Mouse (Mus musculus) embryonic facial prominence, embryonic 12.5 days (tissue): ENCODE measurements around the gene Cept1. TPM values are rescaled to one million over a fixed set of nuclear protein-coding genes. Genes with fewer than 3 reads are reported as not detected.

Experiments used
- ATAC-seq: fragments of 200-750 bp; cut with Nextera tagmentation; 2 replicates; pipeline ENCODE4 v1.8.0; 2017; ENCODE audit not compliant: insufficient number of reproducible peaks, insufficient read depth, low FRiP score, low TSS enrichment
- H3K27ac ChIP-seq: fragments of 300-500 bp; sonication (generic); 2 replicates; pipeline ENCODE4 v1.5.1; 2016; ENCODE audit warnings: mild to moderate bottlenecking
- H3K27me3 ChIP-seq: fragments of 300-500 bp; sonication (generic); 2 replicates; pipeline ENCODE4 v1.6.1; 2016; ENCODE audit warnings: mild to moderate bottlenecking, moderate library complexity
- H3K36me3 ChIP-seq: fragments of 300-500 bp; sonication (generic); 2 replicates; pipeline ENCODE4 v1.6.1; 2016; ENCODE audit warnings: mild to moderate bottlenecking
- H3K4me1 ChIP-seq: fragments of 300-500 bp; sonication (generic); 2 replicates; pipeline ENCODE4 v1.6.1; 2016
- H3K4me2 ChIP-seq: fragments of 300-500 bp; sonication (generic); replicated peaks from 2 replicates; pipeline ENCODE4 v1.6.1; 2016; ENCODE audit warnings: mild to moderate bottlenecking, moderate library complexity
- H3K4me3 ChIP-seq: fragments of 300-500 bp; sonication (generic); 2 replicates; pipeline ENCODE4 v1.5.1; 2016; ENCODE audit warnings: mild to moderate bottlenecking
- H3K9ac ChIP-seq: fragments of 300-500 bp; sonication (generic); 2 replicates; pipeline ENCODE4 v1.6.1; 2016; ENCODE audit warnings: mild to moderate bottlenecking, moderate library complexity
- H3K9me3 ChIP-seq: fragments of 300-500 bp; sonication (generic); 2 replicates; pipeline ENCODE4 v1.6.1; 2016; ENCODE audit warnings: mild to moderate bottlenecking, moderate library complexity
- WGBS: fragments of 180-500 bp; shearing (Covaris S2); methylation state at CpG from one replicate; pipeline ENCODE4 v1.1.7; 2016; 5-methylcytosine and 5-hydroxymethylcytosine counted together
- polyA plus RNA-seq: library from polyadenylated mRNA; unstranded; fragments of >200 nt; fragmentation: Nextera tagmentation; extraction: Ambion mirVana; gene quantifications from 2 replicates; pipeline ENCODE4 v1.2.1, GENCODE M21; 2016

Gene Cept1
- polyA plus RNA-seq, 1 experiment from 2014 or later = 47.2 TPM

DNA sequence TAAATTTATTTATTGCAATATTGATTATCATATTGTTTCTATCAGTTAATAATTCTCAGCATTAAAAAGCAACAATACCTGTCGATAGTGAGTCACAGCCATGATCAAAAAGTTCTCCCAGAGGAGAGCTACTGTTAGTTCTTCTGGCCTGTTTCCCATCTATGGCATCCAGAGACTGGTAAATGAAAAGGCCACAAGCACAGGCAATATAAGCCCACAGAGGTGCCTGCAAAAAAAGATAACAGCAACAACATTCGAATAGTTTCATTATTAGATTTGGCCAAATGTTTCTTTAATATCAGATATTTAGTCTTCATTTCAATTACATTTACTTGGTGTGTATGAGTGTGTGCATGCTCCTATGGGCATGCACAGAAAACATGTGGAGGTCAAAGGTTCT is 14.3 kb downstream of the Cept1 start:
- Histone ChIP-seq H3K27me3 (no peaks in the 10 kb centered on the region), H3K9me3 (no peaks in the 10 kb centered on the region), H3K36me3 (peaks cover 3% of the 10 kb centered on the region; the same call in 1 of the 2 replicates), H3K4me3 (no peak overlapping the region), H3K4me2 (no peak overlapping the region), H3K4me1 (no peaks in the 10 kb centered on the region), H3K9ac (no peak overlapping the region), H3K27ac (no peak overlapping the region)
- 94% methylated on average over 2 of the region's 2 CpGs for WGBS
- ATAC-seq = no peak

GRCm38 (mm10) chr3:106528032-106528431 is 19.6 kb downstream of the Cept1 start:
- H3K9ac ChIP-seq = no peak overlapping the region
- no peak for ATAC-seq
- peaks cover 3% of the 10 kb centered on the region; the same call in 1 of the 2 replicates for H3K36me3 ChIP-seq
- H3K9me3 ChIP-seq = no peaks in the 10 kb centered on the region
- H3K4me3 ChIP-seq = no peak overlapping the region
- WGBS = 94% methylated on average over 2 of the region's 2 CpGs
- H3K4me2 ChIP-seq = no peak overlapping the region
- no peaks in the 10 kb centered on the region for H3K4me1 ChIP-seq
- H3K27ac ChIP-seq = no peak overlapping the region
- no peaks in the 10 kb centered on the region for H3K27me3 ChIP-seq

DNA sequence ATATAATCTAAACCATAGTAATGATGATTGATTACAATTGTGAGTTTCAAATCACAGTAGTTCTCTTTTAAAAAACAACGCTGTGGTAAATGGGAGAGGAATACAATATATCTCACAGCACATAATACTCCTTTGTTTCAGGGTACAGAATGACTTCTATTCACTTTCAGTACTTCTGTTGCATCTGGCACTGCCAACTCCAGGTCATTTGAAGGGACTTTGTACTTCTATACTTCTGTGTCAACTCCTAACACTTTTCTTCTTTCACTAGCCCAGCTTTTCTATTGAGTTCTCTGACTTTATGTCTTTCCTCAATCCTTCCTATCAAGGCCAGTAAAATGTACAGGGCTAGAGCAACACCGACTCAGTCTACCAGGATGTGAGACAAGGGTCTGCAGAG is 21.2 kb downstream of the Cept1 start:
- Histone ChIP-seq H3K4me1 (no peaks in the 10 kb centered on the region), H3K27ac (no peak overlapping the region), H3K9me3 (no peaks in the 10 kb centered on the region), H3K36me3 (no peaks in the 10 kb centered on the region), H3K27me3 (no peaks in the 10 kb centered on the region), H3K9ac (no peak overlapping the region), H3K4me2 (no peak overlapping the region), H3K4me3 (no peak overlapping the region)
- 84% methylated on average over 2 of the region's 2 CpGs for WGBS
- no peak for ATAC-seq

DNA sequence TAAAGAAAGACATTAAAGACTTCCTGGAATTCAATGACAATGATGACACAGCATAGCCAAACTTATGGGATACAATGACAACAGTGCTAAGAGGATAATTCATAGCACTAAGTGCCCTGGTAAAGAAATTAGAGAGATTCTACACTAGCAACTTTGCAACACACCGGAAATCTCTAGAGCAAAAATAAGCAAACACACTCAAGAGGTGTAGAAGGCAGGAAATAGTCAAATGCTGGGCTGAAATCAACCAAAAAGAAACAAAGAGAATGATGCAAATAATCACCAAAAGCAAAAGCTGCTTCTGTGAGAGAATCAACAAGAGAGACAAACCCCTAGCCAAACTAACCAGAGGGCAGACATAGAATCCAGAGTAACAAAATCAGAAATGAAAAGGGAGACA is 24.9 kb downstream of the Cept1 start:
- Histone ChIP-seq H3K4me2 (no peak overlapping the region), H3K36me3 (no peaks in the 10 kb centered on the region), H3K27ac (no peak overlapping the region), H3K4me1 (no peaks in the 10 kb centered on the region), H3K9me3 (no peaks in the 10 kb centered on the region), H3K4me3 (no peak overlapping the region), H3K27me3 (no peaks in the 10 kb centered on the region), H3K9ac (no peak overlapping the region)
- WGBS = 98% methylated on average over 1 of the region's 1 CpGs
- no peak for ATAC-seq

DNA sequence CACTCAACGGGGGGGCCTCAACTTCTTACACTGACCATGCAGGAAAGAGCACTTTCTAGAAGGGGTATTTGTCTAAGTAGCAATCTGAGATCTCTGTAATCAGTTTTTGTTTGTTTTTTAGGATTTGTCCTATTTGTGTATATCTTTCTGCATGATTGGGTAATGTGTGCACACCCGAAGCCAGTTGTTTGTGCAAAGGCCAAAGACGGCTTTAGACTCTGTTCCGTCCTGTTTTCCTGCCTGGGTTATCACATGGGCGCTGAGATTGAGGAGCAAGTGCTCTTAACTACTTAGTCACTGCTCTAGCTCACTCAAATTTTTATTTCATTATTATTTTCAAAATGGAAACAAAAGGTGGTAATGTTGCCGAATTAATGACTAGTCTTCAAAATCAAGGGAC is 32.6 kb downstream of the Cept1 start:
- Histone ChIP-seq H3K27me3 (no peaks in the 10 kb centered on the region), H3K9ac (no peak overlapping the region), H3K4me2 (no peak overlapping the region), H3K36me3 (no peaks in the 10 kb centered on the region), H3K4me3 (no peak overlapping the region), H3K4me1 (no peaks in the 10 kb centered on the region), H3K27ac (no peak overlapping the region), H3K9me3 (no peaks in the 10 kb centered on the region)
- 86% methylated on average over 6 of the region's 6 CpGs for WGBS
- no peak for ATAC-seq

DNA sequence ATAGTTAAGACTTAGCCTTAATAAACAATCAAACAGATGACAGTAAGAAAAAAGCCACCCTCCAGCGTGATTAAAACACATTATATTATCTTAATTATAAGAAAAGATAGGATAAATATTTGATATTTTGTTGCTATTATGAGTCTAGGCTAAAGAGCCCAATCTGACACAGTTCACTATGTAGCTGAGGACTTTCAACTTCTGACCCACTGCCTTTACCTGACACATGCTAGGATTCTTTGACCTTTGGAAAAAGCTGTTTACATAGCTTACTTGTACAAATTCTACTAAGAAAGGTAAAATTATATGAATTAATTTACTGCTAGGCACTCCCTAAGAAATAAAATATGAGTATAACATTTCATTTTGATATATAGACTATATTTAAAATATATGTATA is 36.9 kb downstream of the Cept1 start:
- Histone ChIP-seq H3K9ac (no peak overlapping the region), H3K27me3 (no peaks in the 10 kb centered on the region), H3K4me1 (no peaks in the 10 kb centered on the region), H3K36me3 (no peaks in the 10 kb centered on the region), H3K9me3 (no peaks in the 10 kb centered on the region), H3K27ac (no peak overlapping the region), H3K4me3 (no peak overlapping the region), H3K4me2 (no peak overlapping the region)
- no peak for ATAC-seq
- WGBS = 83% methylated on average over 1 of the region's 1 CpGs

- H3K27me3 ChIP-seq = no peaks in the 10 kb centered on the region
- no peak overlapping the region for H3K27ac ChIP-seq
- H3K4me3 ChIP-seq = no peak overlapping the region
- WGBS = 86% methylated on average over 2 of the region's 2 CpGs
- H3K4me2 ChIP-seq = no peak overlapping the region
- peaks cover 5% of the 10 kb centered on the region; the same call in 1 of the 2 replicates for H3K36me3 ChIP-seq
- no peaks in the 10 kb centered on the region for H3K4me1 ChIP-seq
- H3K9ac ChIP-seq = no peak overlapping the region
- H3K9me3 ChIP-seq = no peaks in the 10 kb centered on the region
- no peak for ATAC-seq
These were observed 44.7 kb downstream of the Cept1 start for GRCm38 (mm10) chr3:106502892-106503291.

DNA sequence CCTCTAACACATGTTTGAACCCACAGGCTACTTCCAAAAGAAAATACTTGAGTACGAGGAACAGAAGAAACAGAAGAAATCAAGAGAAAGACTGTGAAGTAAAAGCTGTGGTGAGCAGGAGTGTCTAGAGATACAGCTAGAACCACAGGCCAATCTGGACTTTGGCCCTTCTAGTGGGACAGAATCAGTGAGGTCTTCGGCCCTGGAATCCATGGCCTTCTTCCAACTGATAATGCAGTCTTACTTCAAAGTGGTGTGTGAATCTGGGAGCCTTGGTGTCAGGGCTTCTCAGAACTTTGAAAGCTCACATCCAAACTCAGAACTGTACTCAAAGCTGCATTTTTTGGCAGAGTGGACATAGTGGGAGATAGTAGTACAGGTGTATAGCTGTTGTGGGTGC is 47.1 kb downstream of the Cept1 start:
- no peaks in the 10 kb centered on the region for H3K4me1 ChIP-seq
- H3K27me3 ChIP-seq = no peaks in the 10 kb centered on the region
- no peak overlapping the region for H3K9ac ChIP-seq
- H3K4me2 ChIP-seq = no peak overlapping the region
- no peak overlapping the region for H3K27ac ChIP-seq
- WGBS = 84% methylated on average over 2 of the region's 2 CpGs
- H3K36me3 ChIP-seq = peaks cover 5% of the 10 kb centered on the region; the same call in 1 of the 2 replicates
- H3K4me3 ChIP-seq = no peak overlapping the region
- no peak for ATAC-seq
- no peaks in the 10 kb centered on the region for H3K9me3 ChIP-seq

DNA sequence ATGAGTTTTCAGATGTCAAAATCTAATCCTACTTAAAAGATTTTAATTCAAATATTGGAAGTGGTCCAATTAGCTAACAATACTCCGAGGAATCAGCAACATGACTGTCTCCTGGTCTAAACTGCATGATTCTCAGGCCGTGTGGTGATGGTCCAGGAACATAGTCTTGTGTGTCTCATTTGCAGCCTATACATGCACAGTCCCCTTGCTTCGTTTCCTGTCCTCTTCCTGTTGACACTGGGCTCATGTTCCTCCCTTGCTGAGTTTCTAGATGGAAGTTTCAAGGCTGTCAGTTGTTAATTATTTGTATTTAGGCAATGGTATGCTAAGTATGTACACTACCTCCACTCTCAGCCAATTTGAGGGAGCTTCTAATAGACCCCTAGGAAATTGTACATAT is 50.6 kb downstream of the Cept1 start:
- Histone ChIP-seq H3K9me3 (no peaks in the 10 kb centered on the region), H3K27me3 (no peaks in the 10 kb centered on the region), H3K4me2 (no peak overlapping the region), H3K27ac (no peak overlapping the region), H3K36me3 (no peaks in the 10 kb centered on the region), H3K4me3 (no peak overlapping the region), H3K4me1 (no peaks in the 10 kb centered on the region), H3K9ac (no peak overlapping the region)
- 67% methylated on average over 3 of the region's 3 CpGs for WGBS
- no peak for ATAC-seq

- Histone ChIP-seq H3K27ac (no peak overlapping the region), H3K9ac (no peak overlapping the region), H3K4me1 (no peaks in the 10 kb centered on the region), H3K4me2 (no peak overlapping the region), H3K36me3 (no peaks in the 10 kb centered on the region), H3K4me3 (no peak overlapping the region), H3K9me3 (no peaks in the 10 kb centered on the region), H3K27me3 (no peaks in the 10 kb centered on the region)
- no peak for ATAC-seq
- WGBS = 66% methylated on average over 4 of the region's 4 CpGs
These were observed 51.4 kb downstream of the Cept1 start for GRCm38 (mm10) chr3:106496045-106496721.

DNA sequence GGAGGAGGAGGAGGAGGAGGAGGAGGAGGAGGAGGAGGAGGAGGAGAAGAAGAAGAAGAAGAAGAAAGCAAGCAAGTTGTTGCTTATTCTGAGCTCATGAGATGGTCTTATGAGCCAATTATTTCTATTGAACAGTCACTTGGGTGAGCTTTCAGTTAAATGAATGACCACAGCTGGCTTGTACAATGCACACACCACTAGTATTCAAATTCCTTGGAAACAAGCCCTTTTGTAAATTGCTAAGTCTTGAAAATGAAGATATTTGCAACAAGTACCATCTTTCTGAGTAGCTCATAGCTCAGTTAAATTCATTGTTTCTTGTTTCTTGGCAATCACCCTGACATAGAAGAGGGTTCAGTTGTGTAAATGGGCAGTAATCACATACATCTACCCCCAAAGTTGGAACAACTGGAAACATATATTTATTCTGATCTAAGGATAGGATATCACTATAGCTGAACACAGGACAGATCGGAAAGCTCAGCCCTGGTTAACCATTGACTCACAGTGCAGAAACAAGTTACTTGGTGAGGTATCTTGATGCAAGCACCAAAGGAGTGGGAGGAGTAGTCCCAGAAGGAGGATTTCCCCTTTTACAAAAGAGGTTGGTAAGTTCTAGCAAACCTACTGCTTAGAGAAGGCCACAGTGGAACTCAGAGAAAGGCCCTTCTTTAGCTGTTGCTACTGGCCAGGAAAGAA is 52.1 kb downstream of the Cept1 start:
- H3K36me3 ChIP-seq = no peaks in the 10 kb centered on the region
- no peaks in the 10 kb centered on the region for H3K27me3 ChIP-seq
- no peak overlapping the region for H3K27ac ChIP-seq
- 91% methylated on average over 1 of the region's 1 CpGs for WGBS
- H3K9me3 ChIP-seq = no peaks in the 10 kb centered on the region
- no peak overlapping the region for H3K4me3 ChIP-seq
- H3K9ac ChIP-seq = no peak overlapping the region
- no peak for ATAC-seq
- H3K4me2 ChIP-seq = no peak overlapping the region
- no peaks in the 10 kb centered on the region for H3K4me1 ChIP-seq

GRCm38 (mm10) chr3:106494417-106494950 is 53.1 kb downstream of the Cept1 start:
- H3K9ac ChIP-seq = no peak overlapping the region
- H3K9me3 ChIP-seq = no peaks in the 10 kb centered on the region
- no peak overlapping the region for H3K27ac ChIP-seq
- WGBS = 91% methylated on average over 1 of the region's 1 CpGs
- no peaks in the 10 kb centered on the region for H3K36me3 ChIP-seq
- H3K4me1 ChIP-seq = no peaks in the 10 kb centered on the region
- no peak overlapping the region for H3K4me2 ChIP-seq
- H3K27me3 ChIP-seq = no peaks in the 10 kb centered on the region
- ATAC-seq = no peak
- H3K4me3 ChIP-seq = no peak overlapping the region
